Mouse (Mus musculus): Measurements from ENCODE around the gene Apoc3. TPM values are rescaled to one million over a fixed set of nuclear protein-coding genes. Genes with fewer than 3 reads are reported as not detected.

The Apoc3 gene
- total RNA-seq (2014; rRNA removed) (not detected in 2 replicates), polyA plus RNA-seq (2015; fragmentation: Nextera tagmentation; extraction: Ambion mirVana) (not detected in 2 replicates)

GRCm38 (mm10) chr9:46235596-46235648 is at the start of gene Apoc3:
Apoc3 (minus strand) TSS chr9:46235636.
- H3K4me2 ChIP-seq (ENCODE audit: low read depth, low read length, poor library complexity, severe bottlenecking), result no peak within 1 kb of the TSS
- H3K9ac ChIP-seq (replicated peaks; ENCODE audit: low read length, poor library complexity, severe bottlenecking), result no peak within 1 kb of the TSS
- DNase-seq (ENCODE audit: low spot score), result no peak
- H3K4me1 ChIP-seq (ENCODE audit: insufficient read depth, low read length), result no peaks in the 10 kb centered on the region
- no peaks in the 10 kb centered on the region for H3K27me3 ChIP-seq (ENCODE audit: insufficient read depth, low read length)
- no peaks in the 10 kb centered on the region for H3K36me3 ChIP-seq (ENCODE audit: insufficient read depth, low read length)
- H3K4me3 ChIP-seq (ENCODE audit: low read depth, low read length), result no peak within 1 kb of the TSS
- no peaks in the 10 kb centered on the region for H3K9me3 ChIP-seq (ENCODE audit: low read length)
- TF ChIP-seq CTCF (IDR thresholded peaks at IDR 0.05), result no peak
- no peak within 1 kb of the TSS for H3K27ac ChIP-seq (ENCODE audit: low read depth, low read length)
- no peak for ATAC-seq (ENCODE audit: low FRiP score)

DNA sequence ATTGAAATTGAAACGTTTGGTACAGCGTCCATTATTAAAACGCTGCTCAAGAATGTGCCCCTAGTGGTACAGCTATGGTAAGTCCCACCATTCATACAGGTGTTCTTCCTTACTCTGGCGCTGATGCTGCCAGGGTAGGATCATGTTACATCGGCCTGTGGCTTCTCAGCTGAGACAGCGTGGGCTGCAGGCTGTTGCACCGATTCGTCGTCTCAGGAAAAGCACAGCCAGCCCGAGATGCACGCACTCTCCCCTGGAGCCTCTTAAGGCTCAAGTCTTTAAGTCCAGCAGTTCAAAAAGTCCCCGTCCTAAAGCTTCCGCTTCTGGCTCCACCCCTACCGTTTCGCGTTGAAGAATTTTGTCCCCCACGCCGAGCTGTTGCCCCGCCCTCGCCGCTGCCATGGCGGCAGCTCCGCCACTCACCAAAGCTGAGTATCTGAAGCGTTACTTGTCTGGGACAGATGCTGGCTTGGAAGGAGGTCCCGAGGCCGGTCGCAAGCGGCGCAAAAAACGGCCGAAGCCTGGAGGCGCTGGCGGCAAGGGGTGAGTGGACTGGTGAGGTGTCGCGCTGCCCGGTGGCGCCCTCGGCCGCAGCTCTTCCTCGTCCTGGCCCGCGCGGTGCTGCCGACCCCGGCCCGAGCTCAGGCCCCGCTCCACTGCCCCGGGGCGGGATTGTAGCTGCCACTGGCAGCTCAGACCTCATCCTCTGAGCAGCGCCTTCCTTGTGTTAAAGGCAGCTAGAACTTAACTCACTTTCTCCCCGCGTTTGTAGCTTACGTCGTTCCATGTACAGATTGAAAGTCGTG is 47.4 kb upstream of the Apoc3 start, which contains the start of gene Bud13:
TSS of gene Bud13 (plus strand) at position 378 of the 806 bp plus-strand sequence.
- Histone ChIP-seq H3K36me3 (ENCODE audit: insufficient read depth, low read length) (peaks cover 45% of the 10 kb centered on the region), H3K27ac (ENCODE audit: low read depth, low read length) (peak within 1 kb of the TSS; percentile 76), H3K4me1 (ENCODE audit: insufficient read depth, low read length) (0 out of 2 replicates have a peak, but pooled peaks cover 6% of the 10 kb centered on the region), H3K4me3 (ENCODE audit: low read depth, low read length) (peak within 1 kb of the TSS; percentile 85), H3K9me3 (ENCODE audit: low read length) (no peaks in the 10 kb centered on the region), H3K27me3 (ENCODE audit: insufficient read depth, low read length) (no peaks in the 10 kb centered on the region), H3K9ac (replicated peaks; ENCODE audit: low read length, poor library complexity, severe bottlenecking) (peak within 1 kb of the TSS; percentile 77), H3K4me2 (ENCODE audit: low read depth, low read length, poor library complexity, severe bottlenecking) (peak within 1 kb of the TSS; percentile 51)
- ATAC-seq (ENCODE audit: low FRiP score), result peak; percentile 92
- TF ChIP-seq CTCF (IDR thresholded peaks at IDR 0.05), result peak; percentile 84
- peak; percentile 94 for DNase-seq (ENCODE audit: low spot score)
- WGBS, result under 1% methylated on average over 52 of the region's 55 CpGs

DNA sequence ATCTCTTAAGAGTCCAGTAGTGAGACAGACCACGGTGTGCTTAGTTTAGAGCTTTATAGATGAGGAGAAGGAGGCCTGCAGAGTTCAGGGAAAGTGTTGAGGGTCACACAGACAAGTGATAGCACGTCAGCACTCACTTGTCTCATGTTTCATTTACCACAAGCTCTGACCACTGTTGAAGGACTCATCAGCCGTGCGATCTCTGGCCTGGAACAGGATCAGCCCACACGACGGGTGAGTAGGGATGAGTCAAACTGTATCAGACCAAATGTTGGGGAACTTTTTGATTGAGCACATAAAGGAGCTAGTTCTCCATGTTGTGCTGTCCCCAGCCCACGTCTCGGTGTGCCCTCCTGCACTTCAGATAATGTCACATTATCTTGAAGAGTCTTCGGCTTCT is 39.1 kb upstream of the Apoc3 start:
- Histone ChIP-seq H3K4me1 (ENCODE audit: insufficient read depth, low read length) (no peaks in the 10 kb centered on the region), H3K27ac (ENCODE audit: low read depth, low read length) (no peak overlapping the region), H3K9ac (replicated peaks; ENCODE audit: low read length, poor library complexity, severe bottlenecking) (no peak overlapping the region), H3K9me3 (ENCODE audit: low read length) (no peaks in the 10 kb centered on the region), H3K4me3 (ENCODE audit: low read depth, low read length) (no peak overlapping the region), H3K27me3 (ENCODE audit: insufficient read depth, low read length) (0 out of 2 replicates have a peak, but pooled peaks cover 14% of the 10 kb centered on the region), H3K36me3 (ENCODE audit: insufficient read depth, low read length) (peaks cover 38% of the 10 kb centered on the region), H3K4me2 (ENCODE audit: low read depth, low read length, poor library complexity, severe bottlenecking) (no peak overlapping the region)
- no peak for TF ChIP-seq CTCF (IDR thresholded peaks at IDR 0.05)
- DNase-seq (ENCODE audit: low spot score) (no peak), ATAC-seq (ENCODE audit: low FRiP score) (no peak)
- WGBS, result 91% methylated on average over 9 of the region's 9 CpGs

- Histone ChIP-seq H3K27me3 (ENCODE audit: insufficient read depth, low read length) (peaks cover 18% of the 10 kb centered on the region; the same call in 1 of the 2 replicates), H3K36me3 (ENCODE audit: insufficient read depth, low read length) (peaks cover 27% of the 10 kb centered on the region), H3K4me1 (ENCODE audit: insufficient read depth, low read length) (no peaks in the 10 kb centered on the region), H3K9me3 (ENCODE audit: low read length) (no peaks in the 10 kb centered on the region), H3K9ac (replicated peaks; ENCODE audit: low read length, poor library complexity, severe bottlenecking) (peak within 1 kb of the TSS; percentile 62), H3K27ac (ENCODE audit: low read depth, low read length) (peak within 1 kb of the TSS; percentile 68; the same call in 1 of the 2 replicates), H3K4me2 (ENCODE audit: low read depth, low read length, poor library complexity, severe bottlenecking) (peak within 1 kb of the TSS; percentile 95), H3K4me3 (ENCODE audit: low read depth, low read length) (peak within 1 kb of the TSS; percentile 76)
- TF ChIP-seq CTCF (IDR thresholded peaks at IDR 0.05), result peak; percentile 65
- DNase-seq (ENCODE audit: low spot score) (peak; percentile 95), ATAC-seq (ENCODE audit: low FRiP score) (peak; percentile 91)
- 6% methylated on average over 45 of the region's 45 CpGs for WGBS
Observed at GRCm38 (mm10) chr9:46272677-46273454, 37.4 kb upstream of the Apoc3 start, which contains the start of gene Zpr1. Zpr1 (plus strand) TSS chr9:46273064.

GRCm38 (mm10) chr9:46272070-46272469 is 36.6 kb upstream of the Apoc3 start:
- Histone ChIP-seq H3K4me3 (ENCODE audit: low read depth, low read length) (no peak overlapping the region), H3K9me3 (ENCODE audit: low read length) (no peaks in the 10 kb centered on the region), H3K4me2 (ENCODE audit: low read depth, low read length, poor library complexity, severe bottlenecking) (no peak overlapping the region), H3K27me3 (ENCODE audit: insufficient read depth, low read length) (peaks cover 18% of the 10 kb centered on the region; the same call in 1 of the 2 replicates), H3K27ac (ENCODE audit: low read depth, low read length) (no peak overlapping the region), H3K36me3 (ENCODE audit: insufficient read depth, low read length) (peaks cover 20% of the 10 kb centered on the region), H3K9ac (replicated peaks; ENCODE audit: low read length, poor library complexity, severe bottlenecking) (no peak overlapping the region), H3K4me1 (ENCODE audit: insufficient read depth, low read length) (no peaks in the 10 kb centered on the region)
- no peak for TF ChIP-seq CTCF (IDR thresholded peaks at IDR 0.05)
- no peak for DNase-seq (ENCODE audit: low spot score)
- WGBS, result 86% methylated on average over 9 of the region's 9 CpGs
- no peak for ATAC-seq (ENCODE audit: low FRiP score)

- no peak for TF ChIP-seq CTCF (IDR thresholded peaks at IDR 0.05)
- Histone ChIP-seq H3K9me3 (ENCODE audit: low read length) (no peaks in the 10 kb centered on the region), H3K27me3 (ENCODE audit: insufficient read depth, low read length) (peaks cover 18% of the 10 kb centered on the region; the same call in 1 of the 2 replicates), H3K27ac (ENCODE audit: low read depth, low read length) (no peak overlapping the region), H3K4me1 (ENCODE audit: insufficient read depth, low read length) (no peaks in the 10 kb centered on the region), H3K4me2 (ENCODE audit: low read depth, low read length, poor library complexity, severe bottlenecking) (no peak overlapping the region), H3K36me3 (ENCODE audit: insufficient read depth, low read length) (peaks cover 9% of the 10 kb centered on the region), H3K9ac (replicated peaks; ENCODE audit: low read length, poor library complexity, severe bottlenecking) (no peak overlapping the region), H3K4me3 (ENCODE audit: low read depth, low read length) (no peak overlapping the region)
- WGBS, result 93% methylated on average over 4 of the region's 4 CpGs
- no peak for DNase-seq (ENCODE audit: low spot score)
- no peak for ATAC-seq (ENCODE audit: low FRiP score)
Observed at GRCm38 (mm10) chr9:46270782-46271181, 35.3 kb upstream of the Apoc3 start.

Data from midbrain, postnatal 0 days (tissue).